22 mouse cellular contexts compared by ENCODE assay signal in the genomic region with DNA sequence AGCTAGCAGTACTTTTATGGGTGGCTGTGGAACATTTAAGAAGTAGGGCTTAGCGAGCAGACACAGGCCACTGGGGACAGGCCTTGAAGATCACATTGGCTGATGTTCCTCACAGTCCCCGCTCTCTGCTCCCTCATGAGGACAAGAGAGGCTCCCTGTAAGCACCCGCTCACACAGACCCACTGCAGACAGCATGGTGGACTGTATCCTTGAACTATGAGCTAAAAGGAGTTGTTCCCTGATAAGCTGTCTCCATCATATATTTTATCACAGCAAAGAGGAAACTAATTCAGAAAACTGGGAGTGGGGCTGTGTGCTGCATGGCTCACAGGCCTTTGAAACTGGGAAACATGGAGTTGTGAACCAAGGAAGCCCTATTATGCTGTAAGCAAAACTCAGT.
"Had no signal": no experiment of that assay in that cellular context is flagged by ENCODE, and none has a peak within 500 bp of the region (broad histone marks: within the 10 kb centered on the region; RNA-seq: fewer than 3 reads in every experiment).

No protein-coding gene starts in this region.

- DNase-seq: gastrocnemius, adult 2 months; gastrocnemius, postnatal 10 days; gastrocnemius, postnatal 25 days; heart, adult 18-20 months; heart, postnatal 10 days; heart, postnatal 4 days; kidney, adult 18-20 months; kidney, adult 8-10 months; kidney, postnatal 10 days; kidney, postnatal 25 days; kidney, postnatal 4 days; liver had no signal

- H3K4me1 ChIP-seq: heart, embryonic 10.5 days; hindbrain, embryonic 12.5 days had no signal

- H3K27ac ChIP-seq: gastrocnemius, adult 2 months; heart, embryonic 10.5 days; hindbrain, embryonic 10.5 days; hindbrain, embryonic 12.5 days; hindbrain, embryonic 14.5 days; layer of hippocampus, adult 2 months; left cerebral cortex, adult 2 months had no signal

- H3K9ac ChIP-seq: heart, embryonic 12.5 days; hindbrain, embryonic 12.5 days; hindbrain, embryonic 14.5 days had no signal

- ATAC-seq: forebrain, embryonic 16.5 days; hindbrain, embryonic 16.5 days; inflammation-experienced regulatory T-cells, adult 6 months had no signal

- H3K27me3 ChIP-seq: heart, embryonic 12.5 days; hindbrain, embryonic 12.5 days had no signal

- H3K9me3 ChIP-seq: heart, embryonic 10.5 days; heart, embryonic 12.5 days; hindbrain, embryonic 10.5 days; hindbrain, embryonic 12.5 days had no signal

- H3K4me2 ChIP-seq: heart, embryonic 12.5 days; hindbrain, embryonic 12.5 days; hindbrain, embryonic 14.5 days had no signal

- H3K4me3 ChIP-seq: gastrocnemius, adult 2 months; heart, embryonic 10.5 days; heart, embryonic 12.5 days; hindbrain, embryonic 10.5 days; hindbrain, embryonic 12.5 days; layer of hippocampus, adult 2 months; left cerebral cortex, adult 2 months had no signal
